Mouse (Mus musculus) forebrain, postnatal 0 days (tissue): ENCODE results near the gene Il23a. TPM values are rescaled to one million over a fixed set of nuclear protein-coding genes. Genes with fewer than 3 reads are reported as not detected.

Experiments
- ATAC-seq: fragments of 200-750 bp; cut with Nextera tagmentation; 2 replicates; pipeline ENCODE4 v1.8.0; 2017; ENCODE audit warnings: mild to moderate bottlenecking, moderate library complexity
- DNase-seq: peaks from one replicate; pipeline ENCODE4 v3.0.0-alpha.2; 2015
- H3K27ac ChIP-seq: fragments of 300-500 bp; sonication (generic); 2 replicates; pipeline ENCODE4 v1.5.1; 2014; ENCODE audit warnings: low read depth, mild to moderate bottlenecking, antibody characterized with exemption, low read length, moderate library complexity, mixed read lengths
- H3K27me3 ChIP-seq: fragments of 300-500 bp; sonication (generic); 2 replicates; pipeline ENCODE4 v1.6.1; 2014; ENCODE audit warnings: mild to moderate bottlenecking, low read length, mixed read lengths; ENCODE audit not compliant: insufficient read depth
- H3K36me3 ChIP-seq: fragments of 300-500 bp; sonication (generic); 2 replicates; pipeline ENCODE4 v1.6.1; 2014; ENCODE audit warnings: mild to moderate bottlenecking, moderate library complexity; ENCODE audit not compliant: insufficient read depth
- H3K4me1 ChIP-seq: fragments of 300-500 bp; sonication (generic); 2 replicates; pipeline ENCODE4 v1.6.1; 2014; ENCODE audit warnings: antibody characterized with exemption; ENCODE audit not compliant: insufficient read depth
- H3K4me2 ChIP-seq: fragments of 300-500 bp; sonication (generic); 2 replicates; pipeline ENCODE4 v1.6.1; 2014; ENCODE audit warnings: low read depth, mild to moderate bottlenecking, moderate library complexity
- H3K4me3 ChIP-seq: fragments of 300-500 bp; sonication (generic); 2 replicates; pipeline ENCODE4 v1.5.1; 2014; ENCODE audit warnings: low read depth, low read length, mixed read lengths
- H3K9ac ChIP-seq: fragments of 300-500 bp; sonication (generic); 2 replicates; pipeline ENCODE4 v1.6.1; 2014; ENCODE audit warnings: mild to moderate bottlenecking
- H3K9me3 ChIP-seq: fragments of 300-500 bp; sonication (generic); 2 replicates; pipeline ENCODE4 v1.6.1; 2016; ENCODE audit warnings: low read length
- CTCF ChIP-seq: sonication (generic); IDR thresholded peaks from 2 replicates; pipeline ENCODE4 v1.5.1; 2016; ENCODE audit warnings: antibody characterized with exemption, control low read depth, low read depth
- WGBS: fragments of 180-500 bp; shearing (Covaris S2); extraction: QIAGEN DNeasy Blood & Tissue Kit; methylation state at CpG from one replicate; pipeline ENCODE4 v1.1.7; 2014; 5-methylcytosine and 5-hydroxymethylcytosine counted together
- polyA plus RNA-seq: library from polyadenylated mRNA; unstranded; fragments of >200 nt; fragmentation: Nextera tagmentation; extraction: Ambion mirVana; gene quantifications from 2 replicates; pipeline ENCODE4 v1.2.1, GENCODE M21; 2015
- total RNA-seq: library from RNA; depleted of rRNA; stranded (reverse); fragments of >200 nt; gene quantifications from 2 replicates; pipeline ENCODE4 v1.2.3, GENCODE M21; 2014; rRNA removed

Il23a gene
- total RNA-seq (0.31 TPM in 1 of 2 replicates, not detected in the other), polyA plus RNA-seq (not detected in 2 replicates)

DNA sequence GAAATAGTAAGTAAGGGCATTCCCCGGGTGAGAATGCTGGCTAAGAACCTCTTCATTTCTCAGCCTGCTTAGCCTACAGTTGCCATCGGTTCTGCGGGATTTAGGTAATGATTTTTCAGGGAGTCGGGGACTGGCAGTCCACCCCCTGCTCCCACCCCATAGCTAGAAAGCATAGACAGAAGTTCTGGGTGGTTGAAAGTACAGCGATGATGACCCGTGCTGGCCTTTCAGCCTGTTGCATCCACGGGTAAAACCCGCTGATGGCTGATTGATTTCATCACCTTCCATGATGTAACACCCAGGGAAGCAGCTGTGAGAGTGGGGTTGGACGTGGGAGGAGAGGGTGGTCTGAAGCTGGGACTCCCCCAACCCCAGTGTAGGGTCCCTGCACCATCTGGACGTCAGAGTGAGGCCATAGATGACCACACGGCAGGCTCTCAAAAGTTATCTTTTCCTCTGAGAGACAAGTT lies at the start of gene Il23a:
Il23a (minus strand) TSS at position 51 of the 470 bp plus-strand sequence.
- no peak for ATAC-seq
- 77% methylated on average over 11 of the region's 11 CpGs for WGBS
- H3K27ac ChIP-seq: no peak within 1 kb of the TSS
- H3K4me1 ChIP-seq: peaks cover 7% of the 10 kb centered on the region
- no peak for TF ChIP-seq CTCF
- H3K27me3 ChIP-seq: no peaks in the 10 kb centered on the region
- H3K9me3 ChIP-seq: no peaks in the 10 kb centered on the region
- H3K4me2 ChIP-seq: no peak within 1 kb of the TSS
- H3K36me3 ChIP-seq: no peaks in the 10 kb centered on the region
- no peak for DNase-seq
- no peak within 1 kb of the TSS for H3K9ac ChIP-seq
- H3K4me3 ChIP-seq: no peak within 1 kb of the TSS

- Histone ChIP-seq H3K27me3 (no peaks in the 10 kb centered on the region), H3K9me3 (no peaks in the 10 kb centered on the region), H3K4me1 (no peaks in the 10 kb centered on the region), H3K27ac (no peak overlapping the region), H3K4me2 (no peak overlapping the region), H3K36me3 (peaks cover 22% of the 10 kb centered on the region), H3K9ac (no peak overlapping the region), H3K4me3 (no peak overlapping the region)
- no peak for TF ChIP-seq CTCF
- ATAC-seq (no peak), DNase-seq (no peak)
- WGBS: 89% methylated on average over 8 of the region's 8 CpGs
Observed at GRCm38 (mm10) chr10:128347541-128347940, 49.0 kb upstream of the Il23a start.

GRCm38 (mm10) chr10:128344568-128345275 lies 46.2 kb upstream of the Il23a start:
- Histone ChIP-seq H3K9ac (no peak overlapping the region), H3K27me3 (no peaks in the 10 kb centered on the region), H3K36me3 (no peaks in the 10 kb centered on the region), H3K4me3 (no peak overlapping the region), H3K4me2 (no peak overlapping the region), H3K9me3 (no peaks in the 10 kb centered on the region), H3K4me1 (no peaks in the 10 kb centered on the region), H3K27ac (no peak overlapping the region; the same call in 1 of the 2 replicates)
- no peak for TF ChIP-seq CTCF
- 35% methylated on average over 7 of the region's 7 CpGs for WGBS
- DNase-seq: peak; percentile 52
- ATAC-seq: peak; percentile 76

- Histone ChIP-seq H3K9ac (no peak overlapping the region), H3K36me3 (no peaks in the 10 kb centered on the region), H3K9me3 (no peaks in the 10 kb centered on the region), H3K4me3 (no peak overlapping the region), H3K27me3 (no peaks in the 10 kb centered on the region), H3K4me2 (no peak overlapping the region), H3K27ac (no peak overlapping the region; the same call in 1 of the 2 replicates), H3K4me1 (peaks cover 6% of the 10 kb centered on the region)
- WGBS: 74% methylated on average over 1 of the region's 1 CpGs
- no peak for ATAC-seq
- no peak for DNase-seq
- no peak for TF ChIP-seq CTCF
Observed at GRCm38 (mm10) chr10:128343436-128343835, 44.9 kb upstream of the Il23a start.

DNA sequence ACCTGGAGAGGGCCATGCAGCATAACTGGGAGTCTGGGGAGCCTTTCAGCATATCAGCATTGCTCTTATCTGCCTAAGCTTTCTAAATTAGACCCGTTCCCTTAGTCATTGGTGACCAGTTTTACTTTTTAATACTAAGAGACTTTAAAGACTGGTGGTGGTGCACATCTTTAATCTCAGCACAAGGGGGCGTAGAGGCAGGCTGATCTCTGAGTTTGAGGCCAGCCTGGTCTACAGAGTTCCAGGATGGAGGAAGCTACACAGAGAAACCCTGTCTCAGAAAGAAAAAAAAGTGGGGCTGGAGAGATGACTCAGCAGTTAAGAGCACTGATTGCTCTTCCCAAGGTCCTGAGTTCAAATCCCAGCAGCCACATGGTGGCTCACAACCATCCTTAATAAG lies 41.7 kb upstream of the Il23a start:
- H3K9ac ChIP-seq: no peak overlapping the region
- H3K4me3 ChIP-seq: no peak overlapping the region
- H3K4me1 ChIP-seq: peaks cover 13% of the 10 kb centered on the region
- H3K27me3 ChIP-seq: no peaks in the 10 kb centered on the region
- no peak overlapping the region for H3K27ac ChIP-seq
- H3K36me3 ChIP-seq: no peaks in the 10 kb centered on the region
- peak; percentile 21; the same call in 1 of the 2 replicates for TF ChIP-seq CTCF
- WGBS: 82% methylated on average over 2 of the region's 2 CpGs
- no peak for DNase-seq
- no peak for ATAC-seq
- no peaks in the 10 kb centered on the region for H3K9me3 ChIP-seq
- H3K4me2 ChIP-seq: no peak overlapping the region

DNA sequence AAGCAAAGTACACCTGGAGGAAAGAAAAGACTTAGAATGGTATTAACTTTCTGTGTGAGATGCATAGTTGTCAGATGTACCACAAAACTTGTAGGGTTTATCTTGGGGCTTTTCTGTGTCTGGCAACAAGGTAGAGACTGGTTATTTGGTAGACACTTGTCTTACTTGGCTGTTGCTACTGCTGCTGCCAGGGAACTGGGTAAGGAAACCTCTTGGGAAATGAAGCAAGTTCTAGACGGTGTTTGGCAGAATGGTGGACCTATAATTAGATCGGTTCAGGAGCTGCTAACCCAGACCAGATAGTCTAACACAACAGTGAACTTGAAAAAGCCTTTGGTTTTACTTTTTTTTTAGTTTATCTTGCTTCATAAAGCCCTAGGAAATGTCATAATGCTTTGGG lies 40.4 kb upstream of the Il23a start:
- DNase-seq (no peak), ATAC-seq (no peak)
- no peak overlapping the region for H3K27ac ChIP-seq
- 66% methylated on average over 2 of the region's 2 CpGs for WGBS
- no peaks in the 10 kb centered on the region for H3K27me3 ChIP-seq
- H3K36me3 ChIP-seq: no peaks in the 10 kb centered on the region
- peak overlapping the region; percentile 65 for H3K4me2 ChIP-seq
- peaks cover 13% of the 10 kb centered on the region for H3K4me1 ChIP-seq
- H3K4me3 ChIP-seq: no peak overlapping the region
- H3K9ac ChIP-seq: no peak overlapping the region
- no peaks in the 10 kb centered on the region for H3K9me3 ChIP-seq
- TF ChIP-seq CTCF: no peak

DNA sequence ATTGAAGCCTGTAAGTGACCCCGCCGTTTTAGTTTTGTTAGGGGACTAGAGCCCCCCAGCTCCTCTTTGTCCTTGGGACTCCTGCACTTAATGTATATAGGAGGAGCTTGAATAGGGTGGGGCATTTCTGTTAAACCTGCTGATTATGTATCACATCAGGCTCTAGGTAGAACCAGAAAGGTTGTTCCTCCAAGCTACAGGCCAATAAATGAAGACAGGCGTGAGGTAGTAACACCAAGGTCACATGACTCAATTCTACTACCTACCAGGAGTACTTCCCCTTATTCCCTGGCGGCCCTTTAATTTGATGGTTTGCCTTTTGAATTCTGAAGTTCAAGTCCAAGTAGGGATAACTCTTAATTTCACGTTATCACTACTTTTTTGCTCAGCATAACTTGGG lies 39.9 kb upstream of the Il23a start:
- peak overlapping the region; percentile 77 for H3K9ac ChIP-seq
- H3K27ac ChIP-seq: peak overlapping the region; percentile 90; the same call in 1 of the 2 replicates
- H3K4me2 ChIP-seq: peak overlapping the region; percentile 65
- no peaks in the 10 kb centered on the region for H3K9me3 ChIP-seq
- 16% methylated on average over 5 of the region's 5 CpGs for WGBS
- H3K4me1 ChIP-seq: peaks cover 13% of the 10 kb centered on the region
- no peaks in the 10 kb centered on the region for H3K36me3 ChIP-seq
- ATAC-seq: no peak
- no peak for TF ChIP-seq CTCF
- H3K4me3 ChIP-seq: peak overlapping the region; percentile 74
- H3K27me3 ChIP-seq: no peaks in the 10 kb centered on the region
- no peak for DNase-seq
